In the genomic region with DNA sequence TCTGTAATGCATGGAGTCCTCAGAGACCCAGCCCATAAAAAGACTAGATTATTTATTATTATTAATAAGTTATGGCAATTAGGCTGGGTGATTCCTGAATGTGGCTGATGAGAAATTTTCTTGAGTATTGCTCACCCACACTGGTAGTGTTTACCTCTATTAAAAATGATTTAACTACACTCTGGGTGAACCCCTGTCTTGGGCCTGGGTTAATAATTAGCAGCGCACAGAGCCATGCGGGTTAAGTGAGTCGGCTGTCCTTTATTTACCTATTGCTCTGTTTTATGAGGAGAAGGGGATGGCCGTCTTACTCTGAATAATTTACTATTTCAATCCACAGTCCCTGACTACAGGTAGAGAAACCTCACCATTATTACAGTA, we compare ENCODE assay signal across 9 mouse cellular contexts. TPM values are rescaled to one million over a fixed set of nuclear protein-coding genes. Genes with fewer than 3 reads are reported as not detected.
DNase-seq lines count a peak whose midpoint lies in the region; ATAC-seq and TF ChIP-seq lines count a peak whose summit lies in the region.
"Had no signal": no experiment of that assay in that cellular context is flagged by ENCODE, and none has a peak within 500 bp of the region (broad histone marks: within the 10 kb centered on the region; RNA-seq: fewer than 3 reads in every experiment).

No protein-coding gene starts in this region.

- no peak for TF ChIP-seq CTCF in lung, embryonic 14.5 days (IDR thresholded peaks at IDR 0.05; ENCODE audit: low read depth)

- WGBS in lung, embryonic 14.5 days = 39% methylated on average over 4 of the region's 4 CpGs
- WGBS in hindbrain, embryonic 14.5 days = 45% methylated on average over 4 of the region's 4 CpGs
- 25% methylated on average over 4 of the region's 4 CpGs for WGBS in neural tube, embryonic 13.5 days

- no peak overlapping the region for H3K9ac ChIP-seq in lung, embryonic 14.5 days
- H3K9ac ChIP-seq in hindbrain, embryonic 14.5 days = no peak overlapping the region
- H3K9ac ChIP-seq in neural tube, embryonic 13.5 days = no peak overlapping the region

- no peaks in the 10 kb centered on the region for H3K4me1 ChIP-seq in lung, embryonic 14.5 days (ENCODE audit: insufficient read depth)
- peaks cover 11% of the 10 kb centered on the region for H3K4me1 ChIP-seq in hindbrain, embryonic 14.5 days (replicated peaks; ENCODE audit: control insufficient read depth, insufficient read depth, low read length)
- H3K4me1 ChIP-seq in neural tube, embryonic 13.5 days (replicated peaks) = peaks cover 52% of the 10 kb centered on the region

- H3K36me3 ChIP-seq in lung, embryonic 14.5 days (ENCODE audit: insufficient read depth) = no peaks in the 10 kb centered on the region
- no peaks in the 10 kb centered on the region for H3K36me3 ChIP-seq in hindbrain, embryonic 14.5 days (replicated peaks; ENCODE audit: control insufficient read depth, insufficient read depth)
- no peaks in the 10 kb centered on the region for H3K36me3 ChIP-seq in neural tube, embryonic 13.5 days

- H3K4me2 ChIP-seq in lung, embryonic 14.5 days = no peak overlapping the region
- H3K4me2 ChIP-seq in hindbrain, embryonic 14.5 days (replicated peaks) = no peak overlapping the region
- peak overlapping the region; percentile 35; the same call in 1 of the 2 replicates for H3K4me2 ChIP-seq in neural tube, embryonic 13.5 days

- peak; percentile 41 for DNase-seq in lung, embryonic 14.5 days
- DNase-seq in lung, postnatal 4 days = no peak
- no peak for DNase-seq in hindbrain, embryonic 14.5 days (ENCODE audit: low spot score)
- DNase-seq in kidney, postnatal 14 days = peak; percentile 72
- no peak for DNase-seq in c-Kit-positive CD71-positive TER-119-positive erythroid progenitor cells, embryonic 14.5 days (ENCODE audit: low spot score)
- DNase-seq in left cerebral cortex, adult 8-10 months (ENCODE audit: low spot score in 2 of 2) = no peak
- no peak for DNase-seq in spleen, postnatal 4 days (ENCODE audit: low spot score in 2 of 2)
- DNase-seq: heart, postnatal 10 days had no signal

- H3K9me3 ChIP-seq in lung, embryonic 14.5 days (ENCODE audit: low read depth, low read length) = no peaks in the 10 kb centered on the region
- no peaks in the 10 kb centered on the region for H3K9me3 ChIP-seq in hindbrain, embryonic 14.5 days (ENCODE audit: control insufficient read depth, low read length)
- H3K9me3 ChIP-seq in neural tube, embryonic 13.5 days = no peaks in the 10 kb centered on the region

- no peaks in the 10 kb centered on the region for H3K27me3 ChIP-seq in lung, embryonic 14.5 days (ENCODE audit: insufficient read depth, low read length)
- no peaks in the 10 kb centered on the region for H3K27me3 ChIP-seq in hindbrain, embryonic 14.5 days (ENCODE audit: control insufficient read depth, insufficient read depth, low read length)
- H3K27me3 ChIP-seq in neural tube, embryonic 13.5 days = no peaks in the 10 kb centered on the region

- H3K4me3 ChIP-seq in lung, embryonic 14.5 days (ENCODE audit: low read depth, low read length) = no peak overlapping the region
- H3K4me3 ChIP-seq in hindbrain, embryonic 14.5 days (replicated peaks; ENCODE audit: low read length) = no peak overlapping the region
- H3K4me3 ChIP-seq in neural tube, embryonic 13.5 days = no peak overlapping the region

- peak overlapping the region; percentile 76 for H3K27ac ChIP-seq in lung, embryonic 14.5 days (ENCODE audit: low read depth)
- H3K27ac ChIP-seq in hindbrain, embryonic 14.5 days = 0 out of 2 replicates have a peak overlapping the region, but pooled peaks have one; percentile 66
- H3K27ac ChIP-seq in neural tube, embryonic 13.5 days (replicated peaks) = peak overlapping the region; percentile 84

- ATAC-seq in lung, embryonic 14.5 days (ENCODE audit: insufficient read depth) = no peak
- ATAC-seq in hindbrain, embryonic 14.5 days (ENCODE audit: low FRiP score) = peak; percentile 46; the same call in 1 of the 2 replicates
- peak; percentile 70 for ATAC-seq in neural tube, embryonic 13.5 days (ENCODE audit: low read depth)

RNA-seq across cellular contexts. Expression of a gene that starts 59.1 kb away (rescaled TPM):
- polyA plus RNA-seq in lung, embryonic 14.5 days (2014; fragmentation: Nextera tagmentation; extraction: Ambion mirVana) = 6.7 and 7.7 TPM in 2 replicates
- polyA plus RNA-seq in hindbrain, embryonic 14.5 days (2014; fragmentation: Nextera tagmentation; extraction: Ambion mirVana) = 46.0 and 48.5 TPM in 2 replicates
- polyA plus RNA-seq in neural tube, embryonic 13.5 days (2015; fragmentation: Nextera tagmentation; extraction: Ambion mirVana) = 72.7 and 83.3 TPM in 2 replicates
- total RNA-seq in left cerebral cortex, adult 8-10 months (2022) = 10 to 100 TPM; 37.6 to 49.5 (median 40.8) TPM

Comparison
In these comparisons a context has a peak if more than half of its experiments do, and no peak if none do; other contexts are left out.
1. DNase-seq: peak in lung, embryonic 14.5 days (single experiment) and kidney, postnatal 14 days (single experiment); none in lung, postnatal 4 days (0 of 2), hindbrain, embryonic 14.5 days (single experiment), c-Kit-positive CD71-positive TER-119-positive erythroid progenitor cells, embryonic 14.5 days (single experiment), left cerebral cortex, adult 8-10 months (0 of 2) and spleen, postnatal 4 days (0 of 2).
2. Peak in every context shown above with its lines, with median percentiles within 50 percentile points of each other: H3K27ac ChIP-seq.